Mouse (Mus musculus) erythroid progenitor cell, adult 5-6 weeks (primary cell): ENCODE measurements at regions not wholly inside any gene's neighbourhood (a gene's known extent, or its start where the extent isn't known, plus 50 kb on each side); places are given as distances from the start of the nearest gene placed in this dataset.
A peak's percentile ranks its signal among the peaks of the same experiment; 100 is the strongest.

Experiments
- ATAC-seq: replicated peaks from 2 replicates; pipeline ENCODE4 v1.8.0; 2016; ENCODE audit warnings: moderate number of reproducible peaks, mild to moderate bottlenecking, moderate TSS enrichment, inconsistent platforms; ENCODE audit not compliant: poor library complexity, low FRiP score, severe bottlenecking

GRCm38 (mm10) chr13:112188741-112189476 is 99.3 kb upstream of the Ankrd55 start:
- ATAC-seq = no peak

- ATAC-seq = no peak
Measured at GRCm38 (mm10) chr13:112189605-112190004, 98.6 kb upstream of the Ankrd55 start.

- ATAC-seq = no peak
Measured at GRCm38 (mm10) chr13:112192192-112192905, 95.9 kb upstream of the Ankrd55 start.

- ATAC-seq = no peak
Measured at GRCm38 (mm10) chr13:112193676-112194075, 94.6 kb upstream of the Ankrd55 start.

GRCm38 (mm10) chr13:112194991-112195390 is 93.3 kb upstream of the Ankrd55 start:
- no peak for ATAC-seq

- peak; percentile 52; the same call in 1 of the 2 replicates for ATAC-seq
Measured at GRCm38 (mm10) chr13:112196789-112197188, 91.5 kb upstream of the Ankrd55 start.

- no peak for ATAC-seq
Measured at GRCm38 (mm10) chr13:112203721-112204120, 84.5 kb upstream of the Ankrd55 start.

- no peak for ATAC-seq
Measured at GRCm38 (mm10) chr13:112204204-112204603, 84.0 kb upstream of the Ankrd55 start.

- ATAC-seq = no peak
Measured at GRCm38 (mm10) chr13:112204813-112205212, 83.4 kb upstream of the Ankrd55 start.

- ATAC-seq = no peak
Measured at GRCm38 (mm10) chr13:112207617-112208235, 80.5 kb upstream of the Ankrd55 start.

GRCm38 (mm10) chr13:112211841-112212240 is 76.4 kb upstream of the Ankrd55 start:
- ATAC-seq = no peak

GRCm38 (mm10) chr13:112212391-112212790 is 75.9 kb upstream of the Ankrd55 start:
- no peak for ATAC-seq

- no peak for ATAC-seq
Measured at GRCm38 (mm10) chr13:112213652-112214081, 74.6 kb upstream of the Ankrd55 start.

GRCm38 (mm10) chr13:112216084-112216483 is 72.2 kb upstream of the Ankrd55 start:
- no peak for ATAC-seq

- ATAC-seq = no peak
Measured at GRCm38 (mm10) chr13:112218389-112218788, 69.9 kb upstream of the Ankrd55 start.

GRCm38 (mm10) chr13:112220184-112220583 is 68.1 kb upstream of the Ankrd55 start:
- no peak for ATAC-seq

GRCm38 (mm10) chr13:112223616-112224015 is 64.6 kb upstream of the Ankrd55 start:
- ATAC-seq = no peak

GRCm38 (mm10) chr13:112227766-112228165 is 60.5 kb upstream of the Ankrd55 start:
- no peak for ATAC-seq

- no peak for ATAC-seq
Measured at GRCm38 (mm10) chr13:112228846-112229245, 59.4 kb upstream of the Ankrd55 start.

- ATAC-seq = no peak
Measured at GRCm38 (mm10) chr13:112230176-112230575, 58.1 kb upstream of the Ankrd55 start.

- no peak for ATAC-seq
Measured at GRCm38 (mm10) chr13:112234695-112235094, 53.6 kb upstream of the Ankrd55 start.
